ENCODE assay signal across 7 mouse cellular contexts in genomic region chr10:94378383-94378782, GRCm38 (mm10).
DNase-seq lines count a peak whose midpoint lies in the region; ATAC-seq and TF ChIP-seq lines count a peak whose summit lies in the region.

No protein-coding gene starts in this region.

- intact Hi-C loops in gastrocnemius, postnatal 36 days (cut with DNase I), result no loop called here
- intact Hi-C loops in left cerebral cortex, postnatal 36 days (cut with DNase I), result no loop called here

- peak; percentile 87 for ATAC-seq in midbrain, embryonic 16.5 days

- H3K9me3 ChIP-seq in midbrain, embryonic 16.5 days (replicated peaks; ENCODE audit: control insufficient read depth, low read length, poor library complexity, severe bottlenecking), result no peaks in the 10 kb centered on the region

- peak overlapping the region; percentile 25 for H3K4me3 ChIP-seq in kidney, adult 2 months (ENCODE audit: insufficient read depth, low read depth, low read length)
- no peak overlapping the region for H3K4me3 ChIP-seq in midbrain, embryonic 16.5 days (ENCODE audit: low read depth, low read length)

- no peaks in the 10 kb centered on the region for H3K36me3 ChIP-seq in kidney, adult 2 months (ENCODE audit: control insufficient read depth, insufficient read depth, low read length)
- no peaks in the 10 kb centered on the region for H3K36me3 ChIP-seq in midbrain, embryonic 16.5 days (ENCODE audit: control insufficient read depth, insufficient read depth, low read length)
- no peaks in the 10 kb centered on the region for H3K36me3 ChIP-seq in splenic B cell, adult 2 months (ENCODE audit: control insufficient read depth, insufficient read depth, low read length, poor library complexity, severe bottlenecking)

- peak overlapping the region; percentile 2; the same call in 1 of the 2 replicates for H3K27ac ChIP-seq in kidney, adult 2 months (ENCODE audit: insufficient read depth, low read depth, low read length)
- peak overlapping the region; percentile 35; the same call in 1 of the 2 replicates for H3K27ac ChIP-seq in midbrain, embryonic 16.5 days (ENCODE audit: low read length)

- H3K4me1 ChIP-seq in kidney, adult 2 months (ENCODE audit: control insufficient read depth, insufficient read depth, low read length), result peaks cover 14% of the 10 kb centered on the region; the same call in 1 of the 2 replicates
- peaks cover 11% of the 10 kb centered on the region for H3K4me1 ChIP-seq in midbrain, embryonic 16.5 days (ENCODE audit: control insufficient read depth, insufficient read depth, low read length)

- no peaks in the 10 kb centered on the region for H3K27me3 ChIP-seq in kidney, adult 2 months (replicated peaks; ENCODE audit: control insufficient read depth, insufficient read depth, low read length)
- H3K27me3 ChIP-seq in midbrain, embryonic 16.5 days (ENCODE audit: control insufficient read depth, insufficient read depth, low read depth, low read length), result no peaks in the 10 kb centered on the region
- H3K27me3 ChIP-seq in splenic B cell, adult 2 months (ENCODE audit: control insufficient read depth, insufficient read depth, low read length, poor library complexity, severe bottlenecking), result no peaks in the 10 kb centered on the region

- H3K4me2 ChIP-seq in midbrain, embryonic 16.5 days (ENCODE audit: low read length), result peak overlapping the region; percentile 5; the same call in 1 of the 2 replicates

- peak; percentile 42; the same call in 1 of the 2 replicates for TF ChIP-seq CTCF in kidney, adult 2 months (conservative IDR thresholded peaks at IDR 0.05; ENCODE audit: insufficient read depth, insufficient read length, low read depth, low read length)

- peak; percentile 88 for DNase-seq in adrenal gland, adult 2 months
- DNase-seq in cerebellum, adult 18-20 months, result peak; percentile 84 to 88
- DNase-seq in gastrocnemius, postnatal 36 days, result peak; percentile 36 to 57
- DNase-seq in kidney, adult 2 months, result peak; percentile 92
- peak; percentile 85 to 88 for DNase-seq in left cerebral cortex, postnatal 36 days (ENCODE audit: low spot score in 2 of 2)
- DNase-seq in splenic B cell, adult 2 months (ENCODE audit: low read depth, low spot score), result peak; percentile 79

- peak overlapping the region; percentile 8; the same call in 1 of the 2 replicates for H3K9ac ChIP-seq in midbrain, embryonic 16.5 days (ENCODE audit: low read depth, low read length)

- 5% methylated on average over 13 of the region's 13 CpGs for WGBS in kidney, adult 2 months
- 63% methylated on average over 13 of the region's 13 CpGs for WGBS in midbrain, embryonic 16.5 days

- TF ChIP-seq POLR2A in kidney, adult 2 months (IDR thresholded peaks at IDR 0.05; ENCODE audit: low read depth, low read length), result no peak
